Mouse (Mus musculus) spleen, adult 2 months (tissue): ENCODE measurements around the gene Rabgap1. TPM values are rescaled to one million over a fixed set of nuclear protein-coding genes. Genes with fewer than 3 reads are reported as not detected.

Source experiments
- DNase-seq, 2 experiments: peaks; one replicate each; pipeline versions ENCODE4 v3.0.0 to v3.0.0-alpha.2; 2012 to 2021; ENCODE audit warnings: low spot score in 2 of 2, low read depth in 1 of 2
- H3K27ac ChIP-seq: fragments of 200-500 bp; 2 replicates; pipeline ENCODE4 v1.5.1; 2012; ENCODE audit warnings: low read length, inconsistent platforms; ENCODE audit not compliant: insufficient read depth
- H3K27me3 ChIP-seq: fragments of 200-500 bp; 2 replicates; pipeline ENCODE4 v1.6.1; 2012; ENCODE audit warnings: mild to moderate bottlenecking, moderate library complexity, low read length, inconsistent platforms; ENCODE audit not compliant: control insufficient read depth, insufficient read depth
- H3K36me3 ChIP-seq: fragments of 200-500 bp; 2 replicates; pipeline ENCODE4 v1.6.1; 2012; ENCODE audit warnings: mild to moderate bottlenecking, low read length, inconsistent platforms; ENCODE audit not compliant: control insufficient read depth, insufficient read depth
- H3K4me1 ChIP-seq: fragments of 200-500 bp; 2 replicates; pipeline ENCODE4 v1.6.1; 2011; ENCODE audit warnings: inconsistent platforms; ENCODE audit not compliant: control insufficient read depth, insufficient read depth, insufficient read length
- H3K4me3 ChIP-seq: fragments of 200-500 bp; 2 replicates; pipeline ENCODE4 v1.5.1; 2011; ENCODE audit warnings: mild to moderate bottlenecking, inconsistent platforms; ENCODE audit not compliant: insufficient read depth, insufficient read length; ENCODE audit errors: extremely low read depth
- CTCF ChIP-seq: fragments of 200-500 bp; IDR thresholded peaks from 2 replicates; pipeline ENCODE4 v1.5.1; 2011; ENCODE audit warnings: mild to moderate bottlenecking, inconsistent platforms; ENCODE audit not compliant: insufficient read depth, insufficient read length, insufficient replicate concordance; ENCODE audit errors: extremely low read depth
- POLR2A ChIP-seq: fragments of 200-500 bp; IDR thresholded peaks from 2 replicates; pipeline ENCODE4 v1.6.1; 2011; ENCODE audit warnings: low read depth, low read length, inconsistent platforms
- WGBS: fragments of 180-500 bp; shearing (Covaris S2); methylation state at CpG from one replicate; pipeline ENCODE4 v1.1.7; 2018; 5-methylcytosine and 5-hydroxymethylcytosine counted together
- polyA plus RNA-seq: library from polyadenylated mRNA; depleted of rRNA; stranded (reverse); fragments of >200 nt; gene quantifications from 2 replicates; pipeline ENCODE4 v1.2.3, GENCODE M21; 2012

The Rabgap1 gene
- polyA plus RNA-seq, 1 experiment: 5.1 TPM

GRCm38 (mm10) chr2:37511134-37511901 lies 68.2 kb downstream of the Rabgap1 start:
- Histone ChIP-seq H3K4me3 (no peak overlapping the region), H3K36me3 (peaks cover 12% of the 10 kb centered on the region; the same call in 1 of the 2 replicates), H3K4me1 (no peaks in the 10 kb centered on the region; the same call in 1 of the 2 replicates), H3K27me3 (no peaks in the 10 kb centered on the region), H3K27ac (no peak overlapping the region)
- no peak for DNase-seq
- WGBS: 90% methylated on average over 4 of the region's 4 CpGs
- no peak for TF ChIP-seq CTCF
- TF ChIP-seq POLR2A: no peak

DNA sequence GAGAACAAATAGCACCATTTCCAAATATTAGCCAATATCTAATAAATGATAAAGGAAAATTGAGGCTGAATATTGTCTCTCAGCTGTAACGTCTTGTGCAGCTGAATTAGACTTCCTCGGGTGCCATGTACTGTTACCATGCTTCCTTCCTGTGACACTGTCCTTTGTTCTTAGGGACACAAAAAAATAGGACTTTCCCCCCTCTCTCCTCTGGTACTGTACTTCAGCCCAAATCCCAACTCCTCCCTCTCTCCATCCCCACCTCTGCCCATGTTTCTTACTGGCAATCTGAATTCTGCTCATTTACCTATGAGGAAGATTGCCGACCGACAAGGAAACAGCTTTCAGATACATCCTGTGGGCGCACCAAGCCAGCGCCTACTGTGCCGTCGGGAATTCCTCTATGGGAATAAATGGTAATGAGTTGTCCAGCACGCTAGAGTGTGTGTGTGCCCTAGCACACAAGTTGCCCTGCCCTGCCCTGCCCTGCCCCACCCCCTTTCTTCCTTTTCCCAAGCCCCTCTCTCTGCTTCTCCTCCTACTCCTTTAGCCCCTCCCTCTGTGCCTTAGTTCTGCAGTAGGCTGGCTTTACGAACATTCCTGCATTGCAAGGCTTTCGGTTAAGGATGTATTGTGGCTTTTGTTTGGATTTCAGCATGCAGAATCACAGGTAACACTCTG lies 73.1 kb downstream of the Rabgap1 start, which contains the start of gene Gpr21:
Gene Gpr21, plus strand, starts transcription at position 303 of the 681 bp plus-strand sequence.
- Histone ChIP-seq H3K4me3 (no peak within 1 kb of the TSS), H3K27me3 (no peaks in the 10 kb centered on the region), H3K4me1 (no peaks in the 10 kb centered on the region), H3K27ac (no peak within 1 kb of the TSS), H3K36me3 (peaks cover 4% of the 10 kb centered on the region; the same call in 1 of the 2 replicates)
- DNase-seq: no peak
- 83% methylated on average over 11 of the region's 11 CpGs for WGBS
- no peak for TF ChIP-seq CTCF
- no peak for TF ChIP-seq POLR2A

DNA sequence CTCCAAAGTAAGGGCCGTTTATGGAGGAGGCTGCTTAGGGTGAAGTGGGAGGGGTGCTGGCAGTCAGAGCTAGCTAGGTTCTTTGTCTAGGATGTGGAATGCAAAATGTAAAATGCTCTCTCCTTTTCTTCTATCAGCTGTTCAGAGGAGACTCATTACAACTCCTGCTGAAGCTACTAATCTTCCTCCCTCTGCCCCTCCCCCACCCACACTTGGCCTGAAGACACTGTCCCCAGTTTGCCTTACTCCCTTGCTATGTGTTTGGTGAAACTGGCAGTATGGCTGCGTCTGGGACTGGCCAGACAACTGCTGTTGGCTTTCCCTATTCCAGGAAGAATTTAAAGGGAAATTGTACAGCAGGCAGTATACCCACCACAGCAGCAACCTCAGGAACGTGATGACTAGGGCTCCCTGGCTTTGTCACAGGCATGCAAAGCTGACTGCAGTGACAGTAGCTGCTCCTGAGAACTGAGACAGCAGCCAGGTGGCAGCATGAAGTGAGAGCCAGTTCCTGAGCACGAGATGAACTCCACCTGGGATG lies 73.9 kb downstream of the Rabgap1 start:
- Histone ChIP-seq H3K27ac (no peak overlapping the region), H3K4me1 (no peaks in the 10 kb centered on the region), H3K36me3 (peaks cover 2% of the 10 kb centered on the region; the same call in 1 of the 2 replicates), H3K27me3 (no peaks in the 10 kb centered on the region), H3K4me3 (no peak overlapping the region)
- TF ChIP-seq CTCF (no peak), POLR2A (no peak)
- 87% methylated on average over 4 of the region's 4 CpGs for WGBS
- DNase-seq: no peak

DNA sequence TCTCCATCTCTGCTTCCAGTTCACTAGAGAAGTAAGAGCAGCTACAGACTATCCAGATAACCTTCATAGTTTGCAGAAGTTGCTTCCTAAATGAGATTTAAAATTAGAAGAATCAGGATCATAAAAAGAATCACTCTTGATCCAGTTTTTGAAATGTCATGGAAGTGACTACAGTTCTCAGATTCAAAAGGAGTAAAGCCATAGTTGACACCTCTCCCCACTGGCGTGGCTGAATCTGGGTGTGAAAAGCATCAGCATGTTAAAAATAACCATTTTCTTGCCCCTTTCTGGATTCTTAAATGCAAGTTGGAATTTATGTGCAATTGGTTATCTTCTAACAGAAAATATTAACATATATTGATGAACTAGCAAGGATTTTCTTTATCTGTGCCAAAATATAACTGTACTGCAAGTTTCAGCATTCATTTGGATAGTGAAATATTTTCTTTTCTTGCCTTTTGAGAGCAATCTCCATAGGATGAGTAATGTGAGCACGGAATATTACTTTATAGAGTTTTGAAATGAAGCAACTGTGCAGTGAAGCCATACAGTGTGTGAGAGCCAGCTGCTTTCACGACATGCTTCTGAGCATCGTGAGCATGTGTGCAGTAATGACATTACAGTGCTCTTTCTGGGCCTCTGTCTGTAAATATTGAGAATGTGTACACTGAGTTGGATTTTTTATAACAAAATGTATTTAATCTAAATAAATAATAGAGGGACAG lies 75.6 kb downstream of the Rabgap1 start:
- Histone ChIP-seq H3K27me3 (no peaks in the 10 kb centered on the region), H3K4me1 (no peaks in the 10 kb centered on the region), H3K4me3 (no peak overlapping the region), H3K27ac (no peak overlapping the region), H3K36me3 (peaks cover 3% of the 10 kb centered on the region; the same call in 1 of the 2 replicates)
- WGBS: 92% methylated on average over 4 of the region's 4 CpGs
- TF ChIP-seq CTCF (no peak), POLR2A (no peak)
- no peak for DNase-seq

DNA sequence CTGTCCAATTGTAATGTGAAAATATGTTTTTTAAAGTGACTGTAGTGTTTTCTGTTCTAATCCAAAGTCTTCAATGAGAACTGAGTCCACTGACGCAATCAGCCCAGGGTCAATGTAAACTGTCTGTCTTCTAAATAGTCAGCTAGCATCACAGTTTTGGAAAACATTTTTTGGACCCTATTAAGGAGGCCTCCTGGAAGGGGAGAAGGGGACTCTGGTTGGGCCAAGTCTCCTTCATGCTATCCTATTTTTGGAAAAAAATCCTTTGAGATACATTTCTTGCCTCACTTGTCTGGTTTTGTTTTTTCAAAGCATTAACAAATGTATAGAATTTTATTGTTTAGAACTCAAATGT lies 76.2 kb downstream of the Rabgap1 start:
- no peak overlapping the region for H3K4me3 ChIP-seq
- WGBS: 92% methylated on average over 1 of the region's 1 CpGs

DNA sequence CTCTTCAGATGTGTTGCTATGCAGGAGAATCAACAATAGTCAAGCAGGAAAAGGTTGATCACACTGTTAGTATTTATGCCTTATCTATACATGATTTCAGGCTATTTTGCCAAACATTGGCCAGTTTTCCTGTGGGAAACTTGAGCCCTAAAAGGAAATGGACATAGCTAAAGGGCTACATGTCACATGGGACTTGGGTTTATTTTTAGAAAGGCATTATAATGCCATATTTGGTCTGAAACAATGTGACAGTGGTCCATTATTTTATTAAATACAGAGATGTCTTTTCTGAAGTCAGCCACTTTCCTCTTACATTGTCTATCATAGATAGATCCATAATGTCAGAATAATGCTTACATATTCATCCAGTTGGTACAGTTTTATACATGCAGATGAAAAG lies 84.5 kb downstream of the Rabgap1 start:
- no peaks in the 10 kb centered on the region for H3K27me3 ChIP-seq
- TF ChIP-seq POLR2A (no peak), CTCF (no peak)
- H3K4me3 ChIP-seq: no peak overlapping the region
- no peaks in the 10 kb centered on the region for H3K4me1 ChIP-seq
- H3K36me3 ChIP-seq: 0 out of 2 replicates have a peak, but pooled peaks cover 2% of the 10 kb centered on the region
- DNase-seq: no peak
- H3K27ac ChIP-seq: no peak overlapping the region

More for the DNA sequence above, 76.2 kb downstream of the Rabgap1 start:
- DNase-seq: no peak
- TF ChIP-seq POLR2A: no peak
- no peak for TF ChIP-seq CTCF
- H3K27ac ChIP-seq: no peak overlapping the region
- no peaks in the 10 kb centered on the region for H3K4me1 ChIP-seq
- peaks cover 3% of the 10 kb centered on the region; the same call in 1 of the 2 replicates for H3K36me3 ChIP-seq
- no peaks in the 10 kb centered on the region for H3K27me3 ChIP-seq

- DNase-seq: no peak
- 96% methylated on average over 2 of the region's 2 CpGs for WGBS
- no peak overlapping the region for H3K27ac ChIP-seq
- H3K4me1 ChIP-seq: no peaks in the 10 kb centered on the region
- peaks cover 4% of the 10 kb centered on the region for H3K36me3 ChIP-seq
- no peak for TF ChIP-seq POLR2A
- TF ChIP-seq CTCF: no peak
- H3K27me3 ChIP-seq: no peaks in the 10 kb centered on the region
- no peak overlapping the region for H3K4me3 ChIP-seq
These were observed 86.3 kb downstream of the Rabgap1 start for GRCm38 (mm10) chr2:37529397-37529796.
